Mouse (Mus musculus) bone marrow macrophage, adult 2 months (primary cell): ENCODE results near the gene Brsk1. TPM values are rescaled to one million over a fixed set of nuclear protein-coding genes. Genes with fewer than 3 reads are reported as not detected.
A peak's percentile ranks its signal among the peaks of the same experiment; 100 is the strongest.

Source experiments
- H3K27ac ChIP-seq: 2 replicates; pipeline ENCODE4 v1.5.1; 2012; ENCODE audit warnings: low read depth, low read length; ENCODE audit not compliant: insufficient read depth
- H3K4me1 ChIP-seq: 2 replicates; pipeline ENCODE4 v1.6.1; 2012; ENCODE audit warnings: low read length; ENCODE audit not compliant: control insufficient read depth, insufficient read depth
- H3K4me3 ChIP-seq: 2 replicates; pipeline ENCODE4 v1.5.1; 2012; ENCODE audit warnings: mild to moderate bottlenecking, low read length, moderate library complexity; ENCODE audit not compliant: insufficient read depth
- CTCF ChIP-seq: IDR thresholded peaks from 2 replicates; pipeline ENCODE4 v1.5.1; 2012; ENCODE audit warnings: low read depth, mild to moderate bottlenecking, low read length, moderate library complexity
- POLR2A ChIP-seq: IDR thresholded peaks from 2 replicates; pipeline ENCODE4 v1.6.1; 2012; ENCODE audit warnings: mild to moderate bottlenecking, low read depth, low read length, borderline replicate concordance
- polyA plus RNA-seq: library from polyadenylated mRNA; stranded (reverse); fragments of >200 nt; gene quantifications from 2 replicates; pipeline ENCODE4 v1.2.4, GENCODE M21; 2012; ENCODE audit not compliant: missing spikeins, insufficient read depth, insufficient read length

Gene Brsk1
- polyA plus RNA-seq, 1 experiment = not detected

GRCm38 (mm10) chr7:4684632-4685417, 5.6 kb upstream of the Brsk1 start, which contains the start of gene Hspbp1:
Gene Hspbp1 (minus strand): TSS chr7:4685068.
- Histone ChIP-seq H3K27ac (peak within 1 kb of the TSS; percentile 37), H3K4me3 (peak within 1 kb of the TSS; percentile 84), H3K4me1 (peaks cover 15% of the 10 kb centered on the region)
- TF ChIP-seq CTCF (no peak), POLR2A (no peak)

GRCm38 (mm10) chr7:4690951-4691653, 698 bp downstream of the Brsk1 start:
- Histone ChIP-seq H3K4me3 (no peak overlapping the region), H3K4me1 (0 out of 2 replicates have a peak, but pooled peaks cover 2% of the 10 kb centered on the region), H3K27ac (no peak overlapping the region)
- TF ChIP-seq CTCF (no peak), POLR2A (no peak)

- Histone ChIP-seq H3K4me3 (no peak overlapping the region), H3K27ac (no peak overlapping the region), H3K4me1 (0 out of 2 replicates have a peak, but pooled peaks cover 2% of the 10 kb centered on the region)
- TF ChIP-seq POLR2A (no peak), CTCF (no peak)
Observed at GRCm38 (mm10) chr7:4693004-4693403, 2.6 kb downstream of the Brsk1 start.

GRCm38 (mm10) chr7:4702334-4702733, 11.9 kb downstream of the Brsk1 start:
- no peak overlapping the region for H3K27ac ChIP-seq
- no peaks in the 10 kb centered on the region for H3K4me1 ChIP-seq
- no peak overlapping the region for H3K4me3 ChIP-seq
- TF ChIP-seq CTCF (no peak), POLR2A (no peak)

- H3K27ac ChIP-seq = no peak overlapping the region
- H3K4me1 ChIP-seq = no peaks in the 10 kb centered on the region
- TF ChIP-seq POLR2A (no peak), CTCF (no peak)
- H3K4me3 ChIP-seq = no peak overlapping the region
Observed at GRCm38 (mm10) chr7:4703195-4703594, 12.8 kb downstream of the Brsk1 start.

GRCm38 (mm10) chr7:4705098-4705497, 14.7 kb downstream of the Brsk1 start:
- no peaks in the 10 kb centered on the region for H3K4me1 ChIP-seq
- TF ChIP-seq POLR2A (no peak), CTCF (peak; percentile 73; the same call in 1 of the 2 replicates)
- H3K27ac ChIP-seq = no peak overlapping the region
- no peak overlapping the region for H3K4me3 ChIP-seq

GRCm38 (mm10) chr7:4712594-4712993, 22.2 kb downstream of the Brsk1 start:
- peaks cover 19% of the 10 kb centered on the region for H3K4me1 ChIP-seq
- H3K27ac ChIP-seq = no peak overlapping the region
- H3K4me3 ChIP-seq = no peak overlapping the region
- TF ChIP-seq POLR2A (no peak), CTCF (no peak)

- peaks cover 33% of the 10 kb centered on the region for H3K4me1 ChIP-seq
- no peak for TF ChIP-seq CTCF
- no peak for TF ChIP-seq POLR2A
- no peak overlapping the region for H3K27ac ChIP-seq
- H3K4me3 ChIP-seq = no peak overlapping the region
Observed at GRCm38 (mm10) chr7:4716955-4717354, 26.6 kb downstream of the Brsk1 start.

- Histone ChIP-seq H3K27ac (no peak overlapping the region), H3K4me3 (no peak overlapping the region), H3K4me1 (peaks cover 41% of the 10 kb centered on the region)
- TF ChIP-seq CTCF = no peak
- no peak for TF ChIP-seq POLR2A
Observed at GRCm38 (mm10) chr7:4719276-4719675, 28.9 kb downstream of the Brsk1 start.

GRCm38 (mm10) chr7:4723508-4723907, 33.1 kb downstream of the Brsk1 start:
- Histone ChIP-seq H3K4me1 (peaks cover 36% of the 10 kb centered on the region), H3K27ac (peak overlapping the region; percentile 87), H3K4me3 (peak overlapping the region; percentile 76)
- TF ChIP-seq CTCF = no peak
- no peak for TF ChIP-seq POLR2A
